Mouse (Mus musculus) testis, postnatal 10 days (tissue): ENCODE measurements around the gene Rps6ka4.
A peak's percentile ranks its signal among the peaks of the same experiment; 100 is the strongest.

Source experiments
- DNase-seq: peaks from one replicate; pipeline ENCODE4 v3.0.0; 2021; ENCODE audit warnings: low spot score

The Rps6ka4 gene

GRCm38 (mm10) chr19:6840475-6841291 lies at the start of gene Rps6ka4:
Gene Rps6ka4 (minus strand): TSS chr19:6840636.
- peak; percentile 77 for DNase-seq

GRCm38 (mm10) chr19:6877965-6878364 lies 37.5 kb upstream of the Rps6ka4 start:
- DNase-seq, result peak; percentile 63

GRCm38 (mm10) chr19:6876799-6877198 lies 36.4 kb upstream of the Rps6ka4 start:
- no peak for DNase-seq

- no peak for DNase-seq
Observed at GRCm38 (mm10) chr19:6875834-6876233, 35.4 kb upstream of the Rps6ka4 start.

GRCm38 (mm10) chr19:6874257-6874656 lies 33.8 kb upstream of the Rps6ka4 start:
- DNase-seq, result no peak

GRCm38 (mm10) chr19:6872701-6873100 lies 32.3 kb upstream of the Rps6ka4 start:
- DNase-seq, result no peak

GRCm38 (mm10) chr19:6871574-6872271 lies 31.3 kb upstream of the Rps6ka4 start:
- no peak for DNase-seq

GRCm38 (mm10) chr19:6869355-6869754 lies 28.9 kb upstream of the Rps6ka4 start:
- DNase-seq, result peak; percentile 47

- DNase-seq, result no peak
Observed at GRCm38 (mm10) chr19:6861451-6861850, 21.0 kb upstream of the Rps6ka4 start.

GRCm38 (mm10) chr19:6860706-6861105 lies 20.3 kb upstream of the Rps6ka4 start:
- no peak for DNase-seq

- DNase-seq, result no peak
Observed at GRCm38 (mm10) chr19:6859971-6860370, 19.5 kb upstream of the Rps6ka4 start.

- DNase-seq, result no peak
Observed at GRCm38 (mm10) chr19:6859032-6859651, 18.7 kb upstream of the Rps6ka4 start.

GRCm38 (mm10) chr19:6858031-6858430 lies 17.6 kb upstream of the Rps6ka4 start, which contains the start of gene Ccdc88b:
Gene Ccdc88b (minus strand): TSS chr19:6858211.
- DNase-seq, result no peak

- no peak for DNase-seq
Observed at GRCm38 (mm10) chr19:6857391-6858005, 17.1 kb upstream of the Rps6ka4 start.

GRCm38 (mm10) chr19:6857003-6857360 lies 16.5 kb upstream of the Rps6ka4 start:
- DNase-seq, result no peak

- peak; percentile 75 for DNase-seq
Observed at GRCm38 (mm10) chr19:6856281-6857002, 16.0 kb upstream of the Rps6ka4 start.

GRCm38 (mm10) chr19:6855225-6856031 lies 15.0 kb upstream of the Rps6ka4 start:
- peak; percentile 66 for DNase-seq

GRCm38 (mm10) chr19:6854658-6855057 lies 14.2 kb upstream of the Rps6ka4 start:
- DNase-seq, result no peak

GRCm38 (mm10) chr19:6853903-6854302 lies 13.5 kb upstream of the Rps6ka4 start:
- DNase-seq, result peak; percentile 40

- peak; percentile 40 for DNase-seq
Observed at GRCm38 (mm10) chr19:6852393-6853305, 12.2 kb upstream of the Rps6ka4 start.
